Mouse (Mus musculus) large intestine, adult 2 months (tissue): ENCODE measurements around the gene 1700020L24Rik. TPM values are rescaled to one million over a fixed set of nuclear protein-coding genes. Genes with fewer than 3 reads are reported as not detected.
A peak's percentile ranks its signal among the peaks of the same experiment; 100 is the strongest.

Experiments
- DNase-seq: peaks from one replicate; pipeline ENCODE4 v3.0.0-alpha.2; 2012; ENCODE audit warnings: low read depth, low spot score
- WGBS: fragments of 180-500 bp; shearing (Covaris S2); methylation state at CpG from one replicate; pipeline ENCODE4 v1.1.7; 2018; 5-methylcytosine and 5-hydroxymethylcytosine counted together
- polyA plus RNA-seq: library from polyadenylated mRNA; depleted of rRNA; stranded (reverse); fragments of >200 nt; gene quantifications from 2 replicates; pipeline ENCODE4 v1.2.3, GENCODE M21; 2012; rRNA removed

1700020L24Rik gene
- 1.6 and 1.7 TPM in 2 replicates for polyA plus RNA-seq

- 89% methylated on average over 1 of the region's 1 CpGs for whole genome bisulfite sequencing
- DNase-seq = no peak
Observed at GRCm38 (mm10) chr11:83437377-83437776, at the start of gene 1700020L24Rik. 1700020L24Rik (plus strand) TSS chr11:83437677.

DNA sequence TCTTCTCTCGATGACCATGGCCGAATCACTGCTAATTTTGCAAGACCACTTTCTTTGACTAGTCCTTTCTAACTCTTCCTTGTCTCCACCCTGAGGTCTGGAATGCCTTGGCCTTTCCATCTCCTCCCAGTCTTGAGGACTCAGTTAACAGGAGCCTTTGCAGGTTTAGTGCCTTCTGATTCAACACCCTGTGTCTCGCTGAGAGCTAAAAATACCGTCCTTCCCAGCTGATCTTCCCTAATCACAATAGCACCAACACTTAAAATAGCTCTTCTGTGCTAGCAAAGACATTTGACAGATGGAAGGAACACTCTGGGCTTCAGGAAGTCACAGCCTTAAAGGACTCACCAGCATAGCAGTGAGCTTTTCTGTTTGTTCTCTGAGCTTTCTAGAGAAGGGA lies 44.4 kb upstream of the 1700020L24Rik start:
- 92% methylated on average over 4 of the region's 4 CpGs for WGBS
- DNase-seq = no peak

DNA sequence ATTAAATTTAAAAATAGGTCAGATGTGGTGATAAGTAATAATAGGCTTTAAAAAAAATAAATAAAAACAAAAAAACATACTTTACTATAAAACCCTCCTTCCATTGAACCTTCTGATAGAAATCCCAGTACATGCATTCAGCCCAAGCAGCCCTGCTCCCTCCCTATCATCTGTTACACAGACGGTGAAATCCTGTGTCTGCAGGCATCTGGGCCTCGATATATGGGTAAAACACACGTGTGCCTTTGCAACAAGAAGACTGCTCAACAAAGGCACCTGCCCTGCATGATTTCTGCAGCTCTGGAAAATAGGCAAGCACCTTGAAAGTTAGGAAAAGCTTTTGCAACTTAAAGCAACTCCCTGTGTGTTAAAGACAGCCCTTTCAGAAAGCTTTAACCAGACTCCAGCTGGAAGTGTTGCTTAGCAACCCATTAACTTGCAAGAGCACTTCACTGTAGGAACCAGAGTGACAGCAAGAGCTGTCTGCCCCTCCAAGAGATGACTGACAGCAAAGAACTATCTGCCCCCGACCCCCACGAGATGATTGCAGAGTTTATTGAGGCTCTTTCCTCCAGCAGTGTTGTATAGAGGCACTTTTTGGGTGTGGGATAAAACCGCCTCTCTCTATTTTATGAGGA lies 42.6 kb upstream of the 1700020L24Rik start:
- DNase-seq = no peak
- WGBS = 70% methylated on average over 6 of the region's 6 CpGs

- 85% methylated on average over 7 of the region's 7 CpGs for WGBS
- no peak for DNase-seq
Observed at GRCm38 (mm10) chr11:83397626-83398025, 39.9 kb upstream of the 1700020L24Rik start.

- DNase-seq = no peak
- WGBS = 75% methylated on average over 5 of the region's 5 CpGs
Observed at GRCm38 (mm10) chr11:83398724-83399123, 38.8 kb upstream of the 1700020L24Rik start.

DNA sequence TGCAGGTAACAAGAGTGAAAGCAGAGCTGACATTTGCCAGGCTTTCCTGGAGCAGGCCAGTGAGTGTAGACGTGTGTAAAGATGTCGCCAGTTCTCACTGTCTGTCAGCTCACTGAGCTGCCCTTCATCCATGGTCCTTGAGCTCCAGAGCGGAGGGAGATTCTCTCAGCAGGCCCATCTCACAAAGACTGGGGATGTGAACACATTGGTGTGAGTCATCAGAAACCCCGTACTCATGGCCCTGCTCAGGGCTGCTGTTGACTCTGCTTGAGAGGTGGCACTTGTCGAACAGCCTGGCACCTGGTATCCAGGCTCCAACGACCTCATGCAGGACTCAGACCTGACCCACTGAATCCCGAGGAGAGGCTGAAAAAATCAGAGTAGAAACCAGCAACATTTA lies 33.7 kb upstream of the 1700020L24Rik start:
- DNase-seq = no peak
- WGBS = 83% methylated on average over 7 of the region's 7 CpGs

DNA sequence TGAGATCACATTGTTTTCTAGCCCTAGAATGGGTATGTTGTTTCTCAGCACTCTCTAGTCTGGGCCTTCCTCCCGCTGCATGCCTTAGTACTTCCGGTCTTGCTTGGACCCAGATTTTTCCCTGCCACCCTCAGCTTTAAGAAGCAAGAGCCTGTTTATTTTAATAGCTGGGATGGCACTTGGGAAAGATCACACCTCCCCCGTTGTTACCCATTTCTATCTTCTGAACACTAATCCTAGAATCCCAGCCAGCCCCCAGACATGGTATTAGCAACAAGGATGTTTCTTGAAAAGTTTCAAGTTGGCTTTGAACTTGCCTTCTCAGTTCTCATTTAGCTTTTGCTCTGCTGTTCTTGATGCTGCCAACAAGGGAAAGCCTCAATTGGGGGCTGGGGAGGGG lies 31.1 kb upstream of the 1700020L24Rik start:
- WGBS = 65% methylated on average over 3 of the region's 3 CpGs
- DNase-seq = no peak

GRCm38 (mm10) chr11:83408242-83408641 lies 29.2 kb upstream of the 1700020L24Rik start:
- DNase-seq = no peak
- WGBS = 57% methylated on average over 8 of the region's 8 CpGs

DNA sequence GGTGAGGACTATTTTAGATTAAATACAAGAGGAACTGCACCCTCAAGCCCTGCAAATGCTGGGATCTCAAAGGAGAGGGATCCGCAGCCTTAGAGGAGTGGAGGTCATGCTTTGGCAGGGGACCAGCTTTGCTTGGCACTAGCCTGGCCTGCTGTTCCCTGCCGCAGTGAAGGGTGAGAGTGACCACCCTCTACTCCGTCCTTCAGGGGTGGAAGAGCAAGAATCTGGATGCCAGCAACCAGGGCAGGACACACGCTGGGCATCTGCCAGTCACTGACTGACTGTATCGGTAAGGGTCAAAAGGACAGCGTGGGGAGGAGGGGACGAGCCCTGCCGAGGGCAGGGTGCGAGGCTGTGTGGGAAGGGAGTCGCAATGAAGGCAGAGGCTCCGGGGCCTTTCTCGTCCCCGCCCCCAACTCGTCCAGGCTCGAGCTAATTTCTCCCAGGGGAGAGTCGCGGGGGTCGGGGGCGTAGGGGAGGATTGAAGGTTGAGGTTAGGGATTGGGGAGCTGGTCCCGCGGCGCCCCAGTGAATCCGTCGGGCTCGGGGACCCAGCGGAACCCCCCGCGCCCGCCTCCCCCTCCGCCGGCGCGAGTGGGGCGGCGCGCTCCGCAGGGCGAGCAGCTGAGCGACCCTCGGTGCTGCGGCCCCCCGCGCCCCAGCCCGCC lies 28.3 kb upstream of the 1700020L24Rik start, which contains the start of gene Rasl10b:
TSS of gene Rasl10b (plus strand) at position 51 of the 668 bp plus-strand sequence.
- no peak for DNase-seq
- WGBS = 3% methylated on average over 40 of the region's 44 CpGs

- no peak for DNase-seq
- WGBS = 4% methylated on average over 39 of the region's 40 CpGs
Observed at GRCm38 (mm10) chr11:83409792-83410291, 27.6 kb upstream of the 1700020L24Rik start.

- DNase-seq = no peak
- WGBS = 50% methylated on average over 6 of the region's 6 CpGs
Observed at GRCm38 (mm10) chr11:83410510-83410909, 27.0 kb upstream of the 1700020L24Rik start.

DNA sequence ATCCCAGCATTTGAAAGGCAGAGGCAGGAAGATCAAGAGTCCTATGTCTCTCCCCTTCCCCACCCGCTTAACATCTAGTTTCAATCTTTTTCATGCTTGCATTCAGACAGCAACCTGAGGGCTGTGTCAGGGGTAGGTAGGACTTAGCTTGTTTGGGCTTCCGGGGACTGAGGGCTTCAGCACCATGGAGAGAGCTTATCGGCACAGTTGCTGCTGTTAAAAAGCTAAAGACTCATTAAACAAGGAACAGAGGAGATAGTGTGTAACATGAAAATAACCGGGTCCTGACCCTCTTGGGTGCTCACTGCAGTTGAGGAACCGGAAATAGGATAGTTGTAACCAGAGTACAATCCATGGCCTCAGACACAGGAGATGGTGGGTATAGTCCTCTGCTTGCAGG lies 20.4 kb upstream of the 1700020L24Rik start:
- WGBS = 3% methylated on average over 5 of the region's 5 CpGs
- peak; percentile 13 for DNase-seq

- DNase-seq = no peak
- 82% methylated on average over 7 of the region's 7 CpGs for WGBS
Observed at GRCm38 (mm10) chr11:83417708-83418107, 19.8 kb upstream of the 1700020L24Rik start.

DNA sequence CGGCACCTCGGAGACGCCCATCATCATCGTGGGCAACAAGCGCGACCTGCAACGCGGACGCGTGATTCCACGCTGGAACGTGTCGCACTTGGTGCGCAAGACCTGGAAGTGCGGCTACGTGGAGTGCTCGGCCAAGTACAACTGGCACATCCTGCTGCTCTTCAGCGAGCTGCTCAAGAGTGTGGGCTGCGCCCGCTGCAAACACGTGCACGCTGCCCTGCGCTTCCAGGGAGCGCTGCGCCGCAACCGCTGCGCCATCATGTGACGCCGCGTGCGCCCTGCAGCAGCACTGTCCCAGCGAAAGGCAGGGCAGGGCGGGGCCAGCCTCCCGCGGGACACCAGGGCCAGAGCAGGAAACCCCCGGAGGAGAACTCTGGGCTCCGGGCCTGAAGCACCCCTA lies 18.9 kb upstream of the 1700020L24Rik start:
- DNase-seq = no peak
- WGBS = 8% methylated on average over 38 of the region's 38 CpGs

DNA sequence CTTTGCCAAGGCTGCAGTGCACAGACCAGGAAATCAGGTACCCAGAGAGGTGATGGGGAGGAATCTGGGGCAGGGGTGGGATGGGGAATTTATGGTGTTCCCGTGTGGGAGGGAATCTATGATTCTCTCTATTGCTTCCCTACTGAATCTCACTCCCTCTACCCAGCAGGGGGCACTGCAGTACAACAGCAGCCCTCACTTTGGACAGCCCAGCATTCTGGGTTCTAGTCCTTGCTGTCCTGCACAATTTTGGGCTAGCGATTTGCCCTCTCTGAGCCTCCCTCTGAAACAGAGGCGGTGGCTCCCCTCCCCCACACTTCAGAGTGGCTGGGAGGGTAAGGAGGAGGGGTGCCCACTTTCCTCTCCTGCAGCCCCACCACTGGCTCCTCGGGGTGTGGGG lies 17.1 kb upstream of the 1700020L24Rik start:
- 48% methylated on average over 4 of the region's 4 CpGs for WGBS

GRCm38 (mm10) chr11:83421305-83421704 lies 16.2 kb upstream of the 1700020L24Rik start:
- 3% methylated on average over 9 of the region's 9 CpGs for WGBS
- DNase-seq = peak; percentile 28

More for the DNA sequence above, 17.1 kb upstream of the 1700020L24Rik start:
- no peak for DNase-seq

- DNase-seq = peak; percentile 14
Observed at GRCm38 (mm10) chr11:83424681-83425080, 12.8 kb upstream of the 1700020L24Rik start.

DNA sequence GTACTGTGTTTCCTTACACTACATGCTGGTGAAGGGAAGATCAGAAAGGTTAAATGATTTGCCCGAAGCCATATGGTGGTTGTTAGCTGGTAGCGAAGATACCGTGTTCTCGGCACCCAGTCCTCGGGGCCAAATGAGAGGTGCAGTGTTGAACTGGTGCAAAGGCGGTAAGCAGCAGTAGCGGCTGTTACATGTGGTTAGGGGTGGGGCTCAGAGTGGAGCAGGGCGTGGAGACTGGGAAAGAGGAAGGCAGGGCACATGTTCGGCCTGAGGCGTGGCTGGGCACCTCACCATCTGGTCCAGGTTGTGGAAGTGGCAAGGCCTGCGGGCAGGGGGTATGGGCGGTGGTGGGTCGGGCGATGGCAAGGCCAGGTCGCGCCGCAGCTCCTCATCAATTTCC lies 10.5 kb upstream of the 1700020L24Rik start:
- WGBS = 16% methylated on average over 17 of the region's 17 CpGs
- peak; percentile 18 for DNase-seq

More at GRCm38 (mm10) chr11:83424681-83425080, 12.8 kb upstream of the 1700020L24Rik start:
- 8% methylated on average over 8 of the region's 8 CpGs for WGBS

- WGBS = 59% methylated on average over 5 of the region's 5 CpGs
- DNase-seq = no peak
Observed at GRCm38 (mm10) chr11:83429355-83429754, 8.1 kb upstream of the 1700020L24Rik start, which contains the start of gene Gas2l2. Gas2l2 (minus strand) TSS chr11:83429455.

- WGBS = 66% methylated on average over 2 of the region's 2 CpGs
- DNase-seq = no peak
Observed at GRCm38 (mm10) chr11:83432533-83432932, 4.9 kb upstream of the 1700020L24Rik start.
